Comparison of ENCODE assay signal across 19 mouse cellular contexts in the genomic region with DNA sequence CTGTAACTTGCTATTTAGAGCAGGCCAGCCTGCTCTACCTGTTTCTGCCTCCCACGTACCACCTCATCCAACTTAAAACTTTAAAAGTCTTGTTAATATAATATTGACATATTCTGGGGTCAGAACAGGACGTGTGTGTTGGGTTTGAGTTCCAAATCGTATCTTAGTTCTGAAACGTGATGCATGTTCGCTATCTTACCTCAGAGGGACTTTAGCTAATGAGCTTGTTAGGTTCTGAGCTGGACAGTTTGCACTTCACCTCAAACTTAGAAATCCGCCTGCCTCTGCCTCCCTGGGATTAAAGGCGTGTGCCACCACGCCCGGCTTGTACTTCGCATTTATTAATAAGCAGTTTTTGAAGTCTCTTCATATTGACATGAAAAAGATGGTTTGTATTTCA. TPM values are rescaled to one million over a fixed set of nuclear protein-coding genes. Genes with fewer than 3 reads are reported as not detected.
DNase-seq lines count a peak whose midpoint lies in the region; ATAC-seq lines count a peak whose summit lies in the region.
"Had no signal": no experiment of that assay in that cellular context is flagged by ENCODE, and none has a peak within 500 bp of the region (broad histone marks: within the 10 kb centered on the region; RNA-seq: fewer than 3 reads in every experiment).

No protein-coding gene starts in this region.

- H3K4me1 ChIP-seq in heart, embryonic 11.5 days (ENCODE audit: control insufficient read depth, insufficient read depth, low read length): no peaks in the 10 kb centered on the region
- H3K4me1 ChIP-seq in midbrain, embryonic 11.5 days (ENCODE audit: control insufficient read depth, insufficient read depth, low read length): no peaks in the 10 kb centered on the region
- no peaks in the 10 kb centered on the region for H3K4me1 ChIP-seq in midbrain, embryonic 16.5 days (ENCODE audit: control insufficient read depth, insufficient read depth, low read length)

- ATAC-seq in heart, embryonic 11.5 days (replicated peaks; ENCODE audit: insufficient number of reproducible peaks, low FRiP score, low TSS enrichment): no peak
- ATAC-seq in midbrain, embryonic 11.5 days (ENCODE audit: low FRiP score): no peak
- ATAC-seq in midbrain, embryonic 16.5 days: no peak
- ATAC-seq: activated CD4-positive, CD25-positive, alpha-beta regulatory T cell, adult 4 months; CD4-positive, CD25-positive, alpha-beta regulatory T cell, adult 4 months; Patski had no signal

- H3K4me2 ChIP-seq in heart, embryonic 11.5 days: no peak overlapping the region
- H3K4me2 ChIP-seq in midbrain, embryonic 11.5 days: no peak overlapping the region
- H3K4me2 ChIP-seq in midbrain, embryonic 16.5 days (ENCODE audit: low read length): no peak overlapping the region

- no peak overlapping the region for H3K4me3 ChIP-seq in heart, embryonic 11.5 days (ENCODE audit: low read depth, low read length)
- no peak overlapping the region for H3K4me3 ChIP-seq in midbrain, embryonic 11.5 days (ENCODE audit: low read depth, low read length)
- no peak overlapping the region for H3K4me3 ChIP-seq in midbrain, embryonic 16.5 days (ENCODE audit: low read depth, low read length)

- H3K27ac ChIP-seq in heart, embryonic 11.5 days (ENCODE audit: low read depth, low read length): no peak overlapping the region
- no peak overlapping the region for H3K27ac ChIP-seq in midbrain, embryonic 11.5 days (ENCODE audit: low read depth, low read length)
- H3K27ac ChIP-seq in midbrain, embryonic 16.5 days (ENCODE audit: low read length): no peak overlapping the region

- H3K27me3 ChIP-seq in heart, embryonic 11.5 days (ENCODE audit: control insufficient read depth, insufficient read depth, low read length): no peaks in the 10 kb centered on the region
- H3K27me3 ChIP-seq in midbrain, embryonic 11.5 days (ENCODE audit: control insufficient read depth, insufficient read depth, low read length): no peaks in the 10 kb centered on the region
- H3K27me3 ChIP-seq in midbrain, embryonic 16.5 days (ENCODE audit: control insufficient read depth, insufficient read depth, low read depth, low read length): no peaks in the 10 kb centered on the region
- H3K27me3 ChIP-seq: CH12.LX, Patski had no signal

- WGBS in heart, embryonic 11.5 days (ENCODE audit: insufficient replicate concordance): 92% methylated on average over 10 of the region's 10 CpGs
- 95% methylated on average over 10 of the region's 10 CpGs for WGBS in midbrain, embryonic 11.5 days
- 95% methylated on average over 10 of the region's 10 CpGs for WGBS in midbrain, embryonic 16.5 days

- DNase-seq in heart, adult 11 months: peak; percentile 72
- DNase-seq in midbrain, embryonic 11.5 days (ENCODE audit: low spot score, missing footprints): peak; percentile 69
- DNase-seq: adrenal gland, adult 2 months; adrenal gland, adult 8-10 months; adrenal gland, postnatal 10 days; adrenal gland, postnatal 14 days; adrenal gland, postnatal 25 days; adrenal gland, postnatal 36 days; B cell, adult 2 months; cerebellum, adult 11 months; cerebellum, adult 11-12 months; cerebellum, adult 18-20 months had no signal

- no peak overlapping the region for H3K9ac ChIP-seq in heart, embryonic 11.5 days (ENCODE audit: low read depth, low read length)
- no peak overlapping the region for H3K9ac ChIP-seq in midbrain, embryonic 11.5 days (ENCODE audit: low read length)
- H3K9ac ChIP-seq in midbrain, embryonic 16.5 days (ENCODE audit: low read depth, low read length): no peak overlapping the region

- no peaks in the 10 kb centered on the region for H3K9me3 ChIP-seq in heart, embryonic 11.5 days (replicated peaks; ENCODE audit: control insufficient read depth, low read length)
- no peaks in the 10 kb centered on the region for H3K9me3 ChIP-seq in midbrain, embryonic 11.5 days (ENCODE audit: control insufficient read depth, low read length)
- H3K9me3 ChIP-seq in midbrain, embryonic 16.5 days (replicated peaks; ENCODE audit: control insufficient read depth, low read length, poor library complexity, severe bottlenecking): no peaks in the 10 kb centered on the region
- H3K9me3 ChIP-seq: G1E had no signal

- H3K36me3 ChIP-seq in heart, embryonic 11.5 days (ENCODE audit: control insufficient read depth, insufficient read depth, low read length): peaks cover 41% of the 10 kb centered on the region
- H3K36me3 ChIP-seq in midbrain, embryonic 11.5 days (ENCODE audit: control insufficient read depth, insufficient read depth, low read length): peaks cover 19% of the 10 kb centered on the region; the same call in 1 of the 2 replicates
- peaks cover 39% of the 10 kb centered on the region for H3K36me3 ChIP-seq in midbrain, embryonic 16.5 days (ENCODE audit: control insufficient read depth, insufficient read depth, low read length)

RNA-seq across cellular contexts. Expression of gene Ktn1, which starts 34.6 kb away (rescaled TPM):
- polyA plus RNA-seq in heart, embryonic 11.5 days (2014; fragmentation: Nextera tagmentation; extraction: Ambion mirVana): 96.6 and 105 TPM in 2 replicates
- 111 and 118 TPM in 2 replicates for polyA plus RNA-seq in midbrain, embryonic 11.5 days (2014; fragmentation: Nextera tagmentation; extraction: Ambion mirVana)
- polyA plus RNA-seq in midbrain, embryonic 16.5 days (2015; fragmentation: Nextera tagmentation; extraction: Ambion mirVana): 62.5 and 67.0 TPM in 2 replicates
